Mouse (Mus musculus): ENCODE measurements around the gene Dhcr24.

DNA sequence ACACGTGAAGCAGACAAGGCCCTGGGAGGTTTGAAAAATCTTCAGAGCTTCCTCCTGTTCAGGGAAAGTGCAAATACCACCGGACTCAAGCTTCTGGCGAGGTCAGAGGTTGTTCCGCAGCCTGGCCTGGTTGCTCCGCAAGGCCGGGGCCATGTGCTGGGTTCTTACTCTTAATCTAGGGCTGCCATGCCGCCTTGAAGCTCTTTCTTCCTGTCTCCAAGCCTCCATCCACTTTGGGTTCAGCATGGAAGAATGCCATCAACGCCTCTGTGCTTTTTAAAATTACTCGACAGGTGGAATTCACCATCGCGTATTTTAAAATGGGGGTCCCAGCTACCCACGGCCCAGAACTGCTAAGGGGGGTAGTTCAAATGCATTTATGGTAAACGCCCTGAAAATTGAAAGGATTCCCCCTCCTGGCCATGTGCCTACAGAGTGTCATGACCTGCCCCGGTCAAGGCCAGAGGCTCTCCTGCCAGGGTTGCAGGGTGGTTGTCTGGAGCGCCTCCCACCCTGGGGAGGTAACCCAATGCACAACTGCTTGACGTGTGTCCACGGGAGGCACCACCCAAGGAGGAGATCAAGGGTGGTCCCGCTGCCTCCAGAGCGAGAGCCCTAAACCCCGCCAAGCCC is 509 bp upstream of the Dhcr24 start:
- TF ChIP-seq POLR2A (IDR thresholded peaks at IDR 0.05; ENCODE audit: low read depth, low read length) (no peak; the same call in 1 of the 2 replicates), CTCF (IDR thresholded peaks at IDR 0.05; ENCODE audit: borderline replicate concordance, insufficient read depth, low read length) (no peak)

Measured in embryonic fibroblast, embryonic 13.5 days (primary cell).